Mouse (Mus musculus): ENCODE data around the gene Fbxl17.

GRCm38 (mm10) chr17:63294961-63295360, 204.9 kb downstream of the Fbxl17 start:
- TF ChIP-seq EP300 (IDR thresholded peaks at IDR 0.05; ENCODE audit: low read depth) (no peak), CTCF (IDR thresholded peaks at IDR 0.05; ENCODE audit: low read depth) (no peak)
